Mouse (Mus musculus): ENCODE results near the gene Taf3. TPM values are rescaled to one million over a fixed set of nuclear protein-coding genes. Genes with fewer than 3 reads are reported as not detected.
A peak's percentile ranks its signal among the peaks of the same experiment; 100 is the strongest.

The Taf3 gene
- polyA plus RNA-seq, 1 experiment from 2014 or later: 15.7 TPM

DNA sequence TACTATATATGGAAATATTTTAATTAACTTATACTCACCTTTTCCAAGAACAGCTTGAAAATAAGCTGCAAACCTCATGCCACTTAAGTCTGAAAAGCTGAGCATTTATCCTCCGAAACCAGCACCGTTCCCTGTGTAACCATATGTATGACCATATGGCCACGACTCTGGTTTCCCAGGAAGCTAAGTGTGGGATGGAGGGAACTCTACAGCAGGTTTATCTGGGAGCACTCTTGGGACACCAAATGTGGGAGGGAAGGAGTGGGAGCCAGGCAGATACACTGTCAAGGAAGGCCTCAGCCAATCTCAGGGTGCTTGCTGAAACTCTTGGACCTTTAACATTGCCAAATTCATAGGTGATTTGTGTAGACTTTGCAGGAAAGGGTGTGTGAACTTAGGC is 2.5 kb upstream of the Taf3 start:
- Histone ChIP-seq H3K4me3 (no peak overlapping the region), H3K36me3 (replicated peaks) (peaks cover 27% of the 10 kb centered on the region), H3K27ac (no peak overlapping the region), H3K4me1 (peaks cover 22% of the 10 kb centered on the region), H3K27me3 (ENCODE audit: poor library complexity, severe bottlenecking) (no peaks in the 10 kb centered on the region), H3K9me3 (no peaks in the 10 kb centered on the region)
- 92% methylated on average over 3 of the region's 3 CpGs for WGBS
- DNase-seq (ENCODE audit: extremely low spot score, low spot score): no peak

GRCm38 (mm10) chr2:10049456-10049855 is 1.1 kb upstream of the Taf3 start:
- Histone ChIP-seq H3K27me3 (ENCODE audit: poor library complexity, severe bottlenecking) (no peaks in the 10 kb centered on the region), H3K4me3 (peak overlapping the region; percentile 95), H3K9me3 (no peaks in the 10 kb centered on the region), H3K27ac (0 out of 2 replicates have a peak overlapping the region, but pooled peaks have one; percentile 93), H3K36me3 (replicated peaks) (peaks cover 12% of the 10 kb centered on the region), H3K4me1 (peaks cover 22% of the 10 kb centered on the region)
- no peak for DNase-seq (ENCODE audit: extremely low spot score, low spot score)
- 22% methylated on average over 10 of the region's 10 CpGs for WGBS

DNA sequence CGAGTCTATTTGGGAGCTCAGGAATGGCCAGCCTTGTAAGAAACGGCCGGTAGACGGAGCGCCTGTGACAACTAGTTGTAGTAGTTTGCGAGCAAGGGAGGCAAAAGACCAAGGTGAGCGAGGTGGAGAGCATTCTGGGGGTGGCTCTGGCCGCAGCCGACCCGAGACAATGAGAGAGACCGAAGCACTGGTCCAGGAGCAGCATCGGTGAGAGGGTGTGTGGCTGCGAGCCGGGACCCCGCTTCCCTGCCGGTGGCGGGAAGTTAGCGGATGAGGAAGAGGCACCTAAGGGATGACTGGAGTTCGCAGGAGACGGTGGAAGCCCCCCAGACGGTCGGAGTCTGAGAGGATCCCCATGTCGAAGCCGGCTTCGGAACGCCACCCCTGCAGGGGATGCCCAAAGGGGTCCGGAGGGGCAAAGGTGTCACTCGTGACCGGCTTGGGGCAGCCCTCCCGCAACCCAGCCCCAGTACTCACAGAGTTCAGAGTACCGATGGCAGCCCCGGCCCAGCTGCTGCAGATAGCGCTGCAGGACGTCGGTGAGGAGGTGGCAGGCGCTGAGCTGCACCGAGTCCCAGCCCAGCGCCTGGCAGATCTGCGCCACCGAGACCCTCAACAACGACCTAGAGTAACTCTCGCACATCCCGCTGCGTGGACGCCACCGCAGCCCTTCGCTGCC is 499 bp downstream of the Taf3 start:
- WGBS: under 1% methylated on average over 47 of the region's 47 CpGs

GRCm38 (mm10) chr2:10034976-10035375 is 13.4 kb downstream of the Taf3 start:
- Histone ChIP-seq H3K27me3 (ENCODE audit: poor library complexity, severe bottlenecking) (no peaks in the 10 kb centered on the region), H3K36me3 (replicated peaks) (peaks cover 18% of the 10 kb centered on the region), H3K4me3 (no peak overlapping the region), H3K4me1 (no peaks in the 10 kb centered on the region), H3K9me3 (no peaks in the 10 kb centered on the region), H3K27ac (no peak overlapping the region)
- 94% methylated on average over 3 of the region's 3 CpGs for WGBS
- no peak for DNase-seq (ENCODE audit: extremely low spot score, low spot score)

More for the DNA sequence above, 499 bp downstream of the Taf3 start:
- Histone ChIP-seq H3K36me3 (replicated peaks) (no peaks in the 10 kb centered on the region), H3K4me1 (peaks cover 22% of the 10 kb centered on the region), H3K27me3 (ENCODE audit: poor library complexity, severe bottlenecking) (no peaks in the 10 kb centered on the region), H3K4me3 (peak overlapping the region; percentile 95), H3K9me3 (no peaks in the 10 kb centered on the region), H3K27ac (peak overlapping the region; percentile 93)
- DNase-seq (ENCODE audit: extremely low spot score, low spot score): peak; percentile 37

DNA sequence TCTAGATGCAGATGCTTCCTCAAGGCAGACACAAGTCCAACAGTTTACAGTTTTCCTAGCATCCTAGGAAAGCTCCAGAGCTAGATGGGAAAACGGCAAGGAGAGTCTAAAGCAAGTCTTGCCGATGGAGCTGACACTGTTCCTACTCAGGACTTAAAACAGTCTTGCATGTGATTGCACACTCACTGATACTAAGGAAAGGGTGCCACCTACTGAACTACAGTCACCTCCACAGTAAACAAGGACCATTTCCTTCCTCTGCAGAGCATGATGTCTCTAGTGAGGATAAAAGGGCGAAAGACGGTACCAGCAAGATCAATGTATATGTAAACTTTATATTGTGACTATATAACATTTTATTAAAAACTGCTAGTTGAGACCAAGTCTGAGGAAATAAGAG is 14.7 kb downstream of the Taf3 start:
- no peaks in the 10 kb centered on the region for H3K27me3 ChIP-seq (ENCODE audit: poor library complexity, severe bottlenecking)
- no peaks in the 10 kb centered on the region for H3K4me1 ChIP-seq
- WGBS: 83% methylated on average over 4 of the region's 4 CpGs
- H3K9me3 ChIP-seq: no peaks in the 10 kb centered on the region
- no peak for DNase-seq (ENCODE audit: extremely low spot score, low spot score)
- H3K36me3 ChIP-seq (replicated peaks): peaks cover 5% of the 10 kb centered on the region
- no peak overlapping the region for H3K4me3 ChIP-seq
- H3K27ac ChIP-seq: no peak overlapping the region

DNA sequence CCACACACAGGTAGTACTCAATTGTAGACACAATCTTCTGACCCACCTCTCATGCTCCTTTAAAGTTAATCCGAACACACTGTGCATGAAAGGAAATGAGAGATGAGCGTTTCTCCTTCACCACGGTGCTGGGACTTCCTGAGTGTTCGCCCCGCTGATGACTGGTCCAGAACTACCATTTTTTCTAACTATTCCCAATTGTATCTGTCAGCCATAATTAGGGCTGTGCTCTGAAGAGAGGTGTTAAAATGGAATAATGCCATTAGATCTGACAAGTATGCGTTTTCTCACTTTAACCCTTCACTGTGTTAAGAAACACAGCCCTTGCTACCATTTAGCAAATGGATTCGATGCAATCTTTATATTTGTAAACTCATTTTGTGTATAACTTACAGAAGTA is 18.6 kb downstream of the Taf3 start:
- no peaks in the 10 kb centered on the region for H3K9me3 ChIP-seq
- WGBS: 83% methylated on average over 7 of the region's 7 CpGs
- no peak overlapping the region for H3K27ac ChIP-seq
- no peaks in the 10 kb centered on the region for H3K4me1 ChIP-seq
- H3K4me3 ChIP-seq: no peak overlapping the region
- H3K27me3 ChIP-seq (ENCODE audit: poor library complexity, severe bottlenecking): no peaks in the 10 kb centered on the region
- no peaks in the 10 kb centered on the region for H3K36me3 ChIP-seq (replicated peaks)
- no peak for DNase-seq (ENCODE audit: extremely low spot score, low spot score)

- H3K4me3 ChIP-seq: no peak overlapping the region
- H3K4me1 ChIP-seq: no peaks in the 10 kb centered on the region
- no peaks in the 10 kb centered on the region for H3K9me3 ChIP-seq
- 92% methylated on average over 6 of the region's 6 CpGs for WGBS
- no peak overlapping the region for H3K27ac ChIP-seq
- no peak for DNase-seq (ENCODE audit: extremely low spot score, low spot score)
- H3K36me3 ChIP-seq (replicated peaks): no peaks in the 10 kb centered on the region
- no peaks in the 10 kb centered on the region for H3K27me3 ChIP-seq (ENCODE audit: poor library complexity, severe bottlenecking)
These were observed 24.1 kb downstream of the Taf3 start for GRCm38 (mm10) chr2:10024264-10024663.

DNA sequence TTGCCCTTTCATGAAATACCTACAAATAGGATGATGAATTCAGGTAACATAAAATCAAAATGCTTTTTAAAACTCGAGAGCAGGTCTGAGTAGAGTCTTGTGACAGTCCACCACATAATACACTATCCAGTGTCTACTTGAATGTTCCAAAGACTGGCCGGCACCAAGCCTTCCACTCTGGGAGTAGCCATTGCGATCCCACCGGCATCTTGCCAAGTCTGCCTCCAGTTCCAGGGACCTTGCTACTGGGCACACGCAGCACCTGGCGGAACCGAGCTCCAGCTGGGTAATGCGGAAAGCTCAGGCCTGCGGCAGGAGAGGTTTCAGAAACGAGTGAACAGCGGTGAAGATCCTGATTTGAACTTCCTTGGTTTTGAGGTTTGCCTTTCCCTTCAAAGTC is 27.1 kb downstream of the Taf3 start:
- Histone ChIP-seq H3K9me3 (no peaks in the 10 kb centered on the region), H3K27me3 (ENCODE audit: poor library complexity, severe bottlenecking) (no peaks in the 10 kb centered on the region), H3K27ac (no peak overlapping the region), H3K4me3 (no peak overlapping the region), H3K36me3 (replicated peaks) (no peaks in the 10 kb centered on the region), H3K4me1 (no peaks in the 10 kb centered on the region)
- WGBS: 92% methylated on average over 11 of the region's 11 CpGs
- DNase-seq (ENCODE audit: extremely low spot score, low spot score): no peak

GRCm38 (mm10) chr2:10014951-10015635 is 33.3 kb downstream of the Taf3 start:
- Histone ChIP-seq H3K4me1 (no peaks in the 10 kb centered on the region), H3K36me3 (replicated peaks) (no peaks in the 10 kb centered on the region), H3K27ac (no peak overlapping the region), H3K9me3 (no peaks in the 10 kb centered on the region), H3K4me3 (no peak overlapping the region), H3K27me3 (ENCODE audit: poor library complexity, severe bottlenecking) (no peaks in the 10 kb centered on the region)
- no peak for DNase-seq (ENCODE audit: extremely low spot score, low spot score)
- WGBS: 86% methylated on average over 10 of the region's 10 CpGs

GRCm38 (mm10) chr2:10010263-10010909 is 38.0 kb downstream of the Taf3 start:
- H3K36me3 ChIP-seq (replicated peaks): no peaks in the 10 kb centered on the region
- no peaks in the 10 kb centered on the region for H3K27me3 ChIP-seq (ENCODE audit: poor library complexity, severe bottlenecking)
- 38% methylated on average over 7 of the region's 7 CpGs for WGBS
- H3K4me1 ChIP-seq: no peaks in the 10 kb centered on the region
- no peak overlapping the region for H3K4me3 ChIP-seq
- H3K27ac ChIP-seq: no peak overlapping the region
- no peaks in the 10 kb centered on the region for H3K9me3 ChIP-seq
- no peak for DNase-seq (ENCODE audit: extremely low spot score, low spot score)

DNA sequence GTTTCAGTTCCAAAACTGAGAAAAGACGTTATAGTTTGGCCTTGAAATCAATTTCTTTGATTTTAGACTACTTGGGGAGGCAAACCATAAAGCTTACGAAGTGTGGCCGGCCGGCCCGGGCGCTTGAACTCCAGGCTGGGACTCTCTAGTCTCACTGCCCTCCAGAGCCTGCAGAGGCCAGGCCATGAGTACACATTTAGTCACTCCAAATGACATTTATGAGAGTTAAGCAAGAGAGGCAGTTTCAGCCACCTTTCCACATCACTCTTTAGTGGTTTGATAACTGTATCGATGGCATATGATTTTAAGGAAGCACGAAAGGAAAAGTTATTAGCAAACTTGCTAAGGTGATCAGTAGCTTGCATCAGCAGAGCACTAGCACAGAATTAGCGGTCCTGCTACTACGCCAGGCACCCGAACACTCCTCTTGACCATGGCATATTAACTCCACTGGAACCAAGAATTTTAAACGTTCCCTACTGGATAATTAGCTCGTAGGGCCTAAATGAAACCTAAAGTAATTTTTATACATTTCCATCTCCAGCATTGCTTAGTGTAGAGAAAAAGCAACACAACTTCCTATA is 38.6 kb downstream of the Taf3 start:
- Histone ChIP-seq H3K27ac (no peak overlapping the region), H3K36me3 (replicated peaks) (no peaks in the 10 kb centered on the region), H3K27me3 (ENCODE audit: poor library complexity, severe bottlenecking) (no peaks in the 10 kb centered on the region), H3K4me3 (no peak overlapping the region), H3K9me3 (no peaks in the 10 kb centered on the region), H3K4me1 (no peaks in the 10 kb centered on the region)
- no peak for DNase-seq (ENCODE audit: extremely low spot score, low spot score)
- 84% methylated on average over 13 of the region's 13 CpGs for WGBS

GRCm38 (mm10) chr2:10008593-10008992 is 39.8 kb downstream of the Taf3 start:
- H3K36me3 ChIP-seq (replicated peaks): no peaks in the 10 kb centered on the region
- WGBS: 93% methylated on average over 4 of the region's 4 CpGs
- DNase-seq (ENCODE audit: extremely low spot score, low spot score): no peak
- no peak overlapping the region for H3K27ac ChIP-seq
- H3K4me1 ChIP-seq: no peaks in the 10 kb centered on the region
- H3K27me3 ChIP-seq (ENCODE audit: poor library complexity, severe bottlenecking): no peaks in the 10 kb centered on the region
- H3K9me3 ChIP-seq: no peaks in the 10 kb centered on the region
- no peak overlapping the region for H3K4me3 ChIP-seq

Data from forebrain, embryonic 10.5 days (tissue).